Mouse (Mus musculus): Measurements from ENCODE around the gene AL607142.1. TPM values are rescaled to one million over a fixed set of nuclear protein-coding genes. Genes with fewer than 3 reads are reported as not detected.
A peak's percentile ranks its signal among the peaks of the same experiment; 100 is the strongest.

The AL607142.1 gene
- not detected for total RNA-seq (2021)

- intact Hi-C loops (cut with DNase I), result no loop called here
These were observed at the start of gene AL607142.1 for GRCm38 (mm10) chr4:120064696-120065095. TSS of gene AL607142.1 (plus strand) at chr4:120064996.

GRCm38 (mm10) chr4:120018426-120018825 lies 46.4 kb upstream of the AL607142.1 start:
- no peak for DNase-seq
- intact Hi-C loops (cut with DNase I), result no loop called here

More at GRCm38 (mm10) chr4:120064696-120065095, at the start of gene AL607142.1:
- DNase-seq, result no peak

- DNase-seq, result no peak
- intact Hi-C loops (cut with DNase I), result no loop called here
These were observed 42.4 kb upstream of the AL607142.1 start for GRCm38 (mm10) chr4:120022392-120022791.

GRCm38 (mm10) chr4:120023221-120023840 lies 41.5 kb upstream of the AL607142.1 start:
- intact Hi-C loops (cut with DNase I), result no loop called here
- no peak for DNase-seq

- peak in 1 of 2 experiments; percentile 16 for DNase-seq
- intact Hi-C loops (cut with DNase I), result no loop called here
These were observed 40.7 kb upstream of the AL607142.1 start for GRCm38 (mm10) chr4:120024071-120024470.

- intact Hi-C loops (cut with DNase I), result no loop called here
- DNase-seq, result no peak
These were observed 37.1 kb upstream of the AL607142.1 start for GRCm38 (mm10) chr4:120027671-120028070.

GRCm38 (mm10) chr4:120029937-120030336 lies 34.9 kb upstream of the AL607142.1 start:
- no peak for DNase-seq
- intact Hi-C loops (cut with DNase I), result no loop called here

- intact Hi-C loops (cut with DNase I), result no loop called here
- peak; percentile 46 to 76 for DNase-seq
These were observed 32.3 kb upstream of the AL607142.1 start for GRCm38 (mm10) chr4:120032320-120032983.

GRCm38 (mm10) chr4:120032984-120033355 lies 31.8 kb upstream of the AL607142.1 start:
- no peak for DNase-seq
- intact Hi-C loops (cut with DNase I), result no loop called here

- no peak for DNase-seq
- intact Hi-C loops (cut with DNase I), result no loop called here
These were observed 28.5 kb upstream of the AL607142.1 start for GRCm38 (mm10) chr4:120036294-120036693.

- intact Hi-C loops (cut with DNase I), result no loop called here
- no peak for DNase-seq
These were observed 27.8 kb upstream of the AL607142.1 start for GRCm38 (mm10) chr4:120037007-120037406.

- DNase-seq, result no peak
- intact Hi-C loops (cut with DNase I), result no loop called here
These were observed 23.3 kb upstream of the AL607142.1 start for GRCm38 (mm10) chr4:120041520-120041919.

- no peak for DNase-seq
- intact Hi-C loops (cut with DNase I), result no loop called here
These were observed 22.3 kb upstream of the AL607142.1 start for GRCm38 (mm10) chr4:120042480-120042879.

GRCm38 (mm10) chr4:120044612-120045011 lies 20.2 kb upstream of the AL607142.1 start:
- DNase-seq, result no peak
- intact Hi-C loops (cut with DNase I), result no loop called here

GRCm38 (mm10) chr4:120045131-120045537 lies 19.7 kb upstream of the AL607142.1 start:
- intact Hi-C loops (cut with DNase I), result no loop called here

GRCm38 (mm10) chr4:120045871-120046270 lies 18.9 kb upstream of the AL607142.1 start:
- DNase-seq, result no peak
- intact Hi-C loops (cut with DNase I), result no loop called here

More at GRCm38 (mm10) chr4:120045131-120045537, 19.7 kb upstream of the AL607142.1 start:
- no peak for DNase-seq

GRCm38 (mm10) chr4:120047060-120047459 lies 17.7 kb upstream of the AL607142.1 start:
- DNase-seq, result no peak
- intact Hi-C loops (cut with DNase I), result no loop called here

- intact Hi-C loops (cut with DNase I), result no loop called here
- no peak for DNase-seq
These were observed 16.5 kb upstream of the AL607142.1 start for GRCm38 (mm10) chr4:120048274-120048673.

GRCm38 (mm10) chr4:120049857-120050256 lies 14.9 kb upstream of the AL607142.1 start:
- no peak for DNase-seq
- intact Hi-C loops (cut with DNase I), result no loop called here

GRCm38 (mm10) chr4:120052481-120052880 lies 12.3 kb upstream of the AL607142.1 start:
- no peak for DNase-seq
- intact Hi-C loops (cut with DNase I), result no loop called here

- intact Hi-C loops (cut with DNase I), result no loop called here
- DNase-seq, result no peak
These were observed 11.5 kb upstream of the AL607142.1 start for GRCm38 (mm10) chr4:120053026-120054005.

Data from heart, postnatal 36 days (tissue).